Mouse (Mus musculus): Measurements from ENCODE around the gene Slain1. TPM values are rescaled to one million over a fixed set of nuclear protein-coding genes. Genes with fewer than 3 reads are reported as not detected.

Slain1 gene
- polyA plus RNA-seq, 1 experiment = 5.0 TPM

DNA sequence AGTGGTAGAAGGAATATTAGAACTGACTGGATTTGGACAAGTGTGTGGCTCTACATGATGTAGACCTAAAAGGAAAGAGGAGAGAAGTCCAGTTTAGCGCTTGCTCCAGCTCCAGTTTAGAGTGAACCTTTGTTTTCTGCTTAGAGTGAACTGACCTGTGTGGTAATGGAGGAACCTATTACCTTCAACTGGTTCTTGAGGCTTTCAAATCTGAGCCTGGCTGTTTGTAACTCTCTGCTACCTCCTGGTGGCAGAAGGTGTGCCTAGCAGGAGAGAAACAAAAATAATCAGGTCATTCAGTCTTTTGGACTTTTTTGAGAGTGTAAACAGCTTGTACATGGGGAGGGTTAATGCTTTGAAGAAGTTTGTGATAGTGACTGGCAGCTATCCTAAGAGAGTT is 44.3 kb downstream of the Slain1 start:
- Histone ChIP-seq H3K4me3 (replicated peaks; ENCODE audit: extremely low read depth, low read depth, low read length) (no peak overlapping the region), H3K4me1 (ENCODE audit: control insufficient read depth, insufficient read depth, low read length) (no peaks in the 10 kb centered on the region)
- TF ChIP-seq CTCF (IDR thresholded peaks at IDR 0.05; ENCODE audit: insufficient read depth, low read length) = peak; percentile 51; the same call in 1 of the 2 replicates
- TF ChIP-seq POLR2A (IDR thresholded peaks at IDR 0.05; ENCODE audit: borderline replicate concordance, extremely low read depth, low read depth, low read length) = no peak
- WGBS = 17% methylated on average over 1 of the region's 1 CpGs
- DNase-seq = peak; percentile 28

DNA sequence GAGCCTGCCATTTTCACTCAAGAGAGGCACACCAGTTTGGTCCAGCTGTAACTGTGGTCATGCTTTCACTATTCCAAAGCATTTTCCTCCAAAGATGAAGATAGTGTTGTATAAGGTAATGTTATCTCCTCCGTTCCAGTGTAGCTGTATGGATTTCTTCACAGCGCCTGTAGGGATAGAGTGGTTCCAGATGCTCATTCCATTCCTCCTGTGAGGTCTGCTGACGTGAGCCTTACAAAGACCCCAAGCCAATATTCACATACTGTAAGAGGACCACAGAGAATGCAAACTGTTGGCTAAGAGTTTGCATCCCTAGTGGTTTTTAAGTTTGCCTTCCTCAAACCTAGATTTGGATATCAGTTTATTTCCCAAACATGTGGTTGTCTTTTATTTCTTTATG is 45.6 kb downstream of the Slain1 start:
- H3K4me1 ChIP-seq (ENCODE audit: control insufficient read depth, insufficient read depth, low read length) = no peaks in the 10 kb centered on the region
- H3K4me3 ChIP-seq (replicated peaks; ENCODE audit: extremely low read depth, low read depth, low read length) = no peak overlapping the region
- 82% methylated on average over 3 of the region's 3 CpGs for WGBS
- DNase-seq = no peak
- TF ChIP-seq CTCF (IDR thresholded peaks at IDR 0.05; ENCODE audit: insufficient read depth, low read length) (no peak), POLR2A (IDR thresholded peaks at IDR 0.05; ENCODE audit: borderline replicate concordance, extremely low read depth, low read depth, low read length) (no peak)

DNA sequence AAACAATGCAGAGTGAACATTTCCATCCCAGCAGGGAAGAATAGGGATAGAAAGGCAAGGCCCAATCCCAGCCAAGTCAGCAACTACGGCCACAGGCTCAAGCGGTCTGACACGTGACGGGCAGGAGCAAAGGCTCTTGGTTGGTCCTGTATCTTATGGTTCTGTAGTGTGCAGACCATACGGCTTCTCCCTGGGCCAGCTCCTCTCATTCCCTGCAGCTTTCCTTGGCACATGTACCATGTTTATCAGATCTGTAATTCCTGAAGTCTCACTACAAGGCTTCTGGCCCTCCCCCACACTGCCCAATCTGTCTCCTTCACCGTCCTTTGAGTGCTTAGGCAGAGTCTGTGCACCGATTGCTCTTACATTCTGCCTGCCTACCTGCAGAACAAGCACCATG is 47.1 kb downstream of the Slain1 start:
- Histone ChIP-seq H3K4me3 (replicated peaks; ENCODE audit: extremely low read depth, low read depth, low read length) (no peak overlapping the region), H3K4me1 (ENCODE audit: control insufficient read depth, insufficient read depth, low read length) (no peaks in the 10 kb centered on the region)
- TF ChIP-seq CTCF (IDR thresholded peaks at IDR 0.05; ENCODE audit: insufficient read depth, low read length) (no peak), POLR2A (IDR thresholded peaks at IDR 0.05; ENCODE audit: borderline replicate concordance, extremely low read depth, low read depth, low read length) (no peak)
- WGBS = 81% methylated on average over 7 of the region's 7 CpGs
- DNase-seq = no peak

DNA sequence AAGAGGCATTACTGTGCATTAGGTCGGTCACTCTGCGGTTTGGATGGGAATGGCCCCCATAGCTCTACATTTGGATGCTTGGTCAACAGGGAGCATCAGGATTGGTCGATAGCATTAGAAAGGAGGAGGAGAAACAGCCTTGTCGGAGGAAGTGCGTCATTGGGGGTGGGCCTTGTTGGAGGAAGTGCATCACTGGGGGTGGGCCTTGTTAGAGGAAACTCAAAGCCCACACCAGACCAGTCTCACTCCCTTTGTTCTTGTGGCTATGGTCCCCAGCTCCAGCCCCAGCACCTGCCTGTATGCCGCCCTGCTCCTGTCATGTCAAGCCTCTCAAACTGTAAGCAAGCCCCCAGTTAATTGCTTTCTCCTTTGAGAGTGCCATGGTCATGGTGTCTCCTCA is 49.3 kb downstream of the Slain1 start:
- no peak for TF ChIP-seq POLR2A (IDR thresholded peaks at IDR 0.05; ENCODE audit: borderline replicate concordance, extremely low read depth, low read depth, low read length)
- no peak for TF ChIP-seq CTCF (IDR thresholded peaks at IDR 0.05; ENCODE audit: insufficient read depth, low read length)
- WGBS = 95% methylated on average over 6 of the region's 6 CpGs
- DNase-seq = no peak
- Histone ChIP-seq H3K4me1 (ENCODE audit: control insufficient read depth, insufficient read depth, low read length) (no peaks in the 10 kb centered on the region), H3K4me3 (replicated peaks; ENCODE audit: extremely low read depth, low read depth, low read length) (no peak overlapping the region)

DNA sequence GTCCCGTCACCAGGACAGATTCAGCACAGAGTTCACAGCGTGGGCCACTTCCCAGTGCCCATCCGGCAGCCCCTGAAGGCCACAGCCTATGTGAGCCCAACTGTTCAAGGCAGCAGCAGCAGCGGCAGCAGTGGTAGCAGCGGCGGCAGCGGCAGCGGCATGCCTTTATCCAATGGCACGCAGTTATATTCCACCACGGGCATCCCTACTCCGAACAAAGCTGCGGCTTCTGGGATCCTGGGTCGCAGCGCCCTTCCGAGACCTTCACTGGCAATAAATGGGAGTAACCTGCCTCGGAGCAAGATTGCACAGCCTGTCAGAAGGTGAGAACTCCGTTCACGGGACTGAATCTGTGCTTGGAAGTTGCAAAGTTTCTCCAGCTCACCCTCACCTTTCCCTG is 52.5 kb downstream of the Slain1 start:
- no peak for DNase-seq
- 89% methylated on average over 18 of the region's 18 CpGs for WGBS
- Histone ChIP-seq H3K4me1 (ENCODE audit: control insufficient read depth, insufficient read depth, low read length) (no peaks in the 10 kb centered on the region), H3K4me3 (replicated peaks; ENCODE audit: extremely low read depth, low read depth, low read length) (no peak overlapping the region)
- TF ChIP-seq POLR2A (IDR thresholded peaks at IDR 0.05; ENCODE audit: borderline replicate concordance, extremely low read depth, low read depth, low read length) (no peak), CTCF (IDR thresholded peaks at IDR 0.05; ENCODE audit: insufficient read depth, low read length) (no peak)

DNA sequence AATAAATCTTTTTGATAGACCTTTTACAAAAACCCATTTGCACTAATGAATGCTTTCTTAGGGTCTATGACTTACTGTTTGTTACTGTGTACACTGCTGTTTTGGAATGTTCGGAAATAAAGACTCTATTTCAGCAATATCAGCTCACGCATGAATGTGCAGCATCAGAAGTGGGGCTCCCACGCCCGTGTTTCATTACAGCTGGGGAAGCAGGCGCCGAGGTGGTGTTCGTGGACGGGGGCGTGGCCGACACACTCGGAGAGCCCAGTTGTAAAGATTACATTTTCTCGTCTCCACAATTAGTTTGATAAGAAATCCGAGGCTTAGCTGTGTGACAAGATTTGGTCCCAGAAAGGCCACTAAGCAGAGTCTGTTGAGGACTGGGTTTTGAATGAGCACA is 54.7 kb downstream of the Slain1 start:
- H3K4me1 ChIP-seq (ENCODE audit: control insufficient read depth, insufficient read depth, low read length) = no peaks in the 10 kb centered on the region
- TF ChIP-seq CTCF (IDR thresholded peaks at IDR 0.05; ENCODE audit: insufficient read depth, low read length) (no peak), POLR2A (IDR thresholded peaks at IDR 0.05; ENCODE audit: borderline replicate concordance, extremely low read depth, low read depth, low read length) (no peak)
- no peak for DNase-seq
- 74% methylated on average over 13 of the region's 13 CpGs for WGBS
- no peak overlapping the region for H3K4me3 ChIP-seq (replicated peaks; ENCODE audit: extremely low read depth, low read depth, low read length)

DNA sequence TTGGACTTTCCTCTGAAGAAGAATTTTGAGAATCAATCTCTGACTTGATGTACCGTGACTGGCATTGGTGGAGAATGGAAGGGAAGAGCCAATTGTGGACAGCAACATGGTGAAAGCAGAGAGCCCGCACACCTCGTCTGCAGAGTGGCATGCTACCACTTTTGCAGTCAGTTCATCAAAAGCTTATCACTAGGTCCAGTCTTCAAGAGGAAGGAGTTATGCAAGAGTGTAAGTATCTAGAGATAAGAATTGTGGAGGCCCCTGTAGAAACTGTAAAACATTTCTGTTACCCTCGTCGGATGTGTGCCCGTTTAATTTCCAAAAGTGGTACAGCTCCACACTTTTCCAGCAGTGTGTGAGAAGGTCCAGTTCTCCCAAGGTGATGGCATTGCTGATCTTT is 56.3 kb downstream of the Slain1 start:
- TF ChIP-seq POLR2A (IDR thresholded peaks at IDR 0.05; ENCODE audit: borderline replicate concordance, extremely low read depth, low read depth, low read length) (no peak), CTCF (IDR thresholded peaks at IDR 0.05; ENCODE audit: insufficient read depth, low read length) (no peak)
- Histone ChIP-seq H3K4me1 (ENCODE audit: control insufficient read depth, insufficient read depth, low read length) (no peaks in the 10 kb centered on the region), H3K4me3 (replicated peaks; ENCODE audit: extremely low read depth, low read depth, low read length) (no peak overlapping the region)
- DNase-seq = no peak
- WGBS = 65% methylated on average over 6 of the region's 6 CpGs

DNA sequence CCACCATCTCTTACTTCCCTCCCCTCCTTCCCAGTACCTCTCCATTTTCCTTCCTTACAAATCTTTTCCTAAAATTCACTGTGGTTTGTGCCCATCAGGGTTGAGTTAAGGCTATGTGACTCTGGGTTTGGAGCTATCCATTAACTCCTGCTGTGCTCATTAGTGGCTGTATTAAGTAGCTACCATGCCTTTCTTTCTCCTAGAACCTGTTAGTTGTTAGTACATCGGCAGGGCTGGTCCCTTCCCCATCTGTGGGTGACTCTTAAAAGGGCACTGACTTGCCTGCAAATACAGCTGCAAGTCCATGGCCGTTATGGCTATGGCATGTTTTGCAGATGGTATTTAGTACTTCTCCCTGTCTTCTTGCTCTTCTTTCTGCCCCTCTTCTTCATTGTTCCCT is 58.6 kb downstream of the Slain1 start:
- no peak overlapping the region for H3K4me3 ChIP-seq (replicated peaks; ENCODE audit: extremely low read depth, low read depth, low read length)
- no peaks in the 10 kb centered on the region for H3K4me1 ChIP-seq (ENCODE audit: control insufficient read depth, insufficient read depth, low read length)
- 74% methylated on average over 2 of the region's 2 CpGs for WGBS
- no peak for DNase-seq
- no peak for TF ChIP-seq CTCF (IDR thresholded peaks at IDR 0.05; ENCODE audit: insufficient read depth, low read length)
- TF ChIP-seq POLR2A (IDR thresholded peaks at IDR 0.05; ENCODE audit: borderline replicate concordance, extremely low read depth, low read depth, low read length) = no peak

DNA sequence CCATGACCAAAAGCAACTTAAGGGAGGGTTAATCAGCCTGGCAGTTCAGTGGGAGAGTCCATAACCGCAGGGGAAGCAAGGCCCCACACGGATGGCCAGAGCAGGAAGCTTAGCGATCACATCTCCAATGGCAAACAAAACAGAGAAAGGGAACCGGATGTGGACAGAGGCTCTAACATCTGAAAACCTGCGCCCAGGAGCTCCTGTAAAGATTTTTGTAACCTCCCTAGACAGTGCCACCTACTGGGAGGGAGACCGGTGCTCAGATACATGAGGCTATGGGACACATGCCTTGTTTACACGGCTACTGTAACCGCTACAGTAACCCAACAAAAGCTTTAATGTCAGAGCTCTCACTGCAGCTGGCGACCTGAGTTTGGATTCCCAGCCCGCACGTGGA is 59.2 kb downstream of the Slain1 start:
- Histone ChIP-seq H3K4me3 (replicated peaks; ENCODE audit: extremely low read depth, low read depth, low read length) (no peak overlapping the region), H3K4me1 (ENCODE audit: control insufficient read depth, insufficient read depth, low read length) (no peaks in the 10 kb centered on the region)
- no peak for DNase-seq
- TF ChIP-seq CTCF (IDR thresholded peaks at IDR 0.05; ENCODE audit: insufficient read depth, low read length) = no peak
- TF ChIP-seq POLR2A (IDR thresholded peaks at IDR 0.05; ENCODE audit: borderline replicate concordance, extremely low read depth, low read depth, low read length) = no peak
- 83% methylated on average over 11 of the region's 11 CpGs for WGBS

DNA sequence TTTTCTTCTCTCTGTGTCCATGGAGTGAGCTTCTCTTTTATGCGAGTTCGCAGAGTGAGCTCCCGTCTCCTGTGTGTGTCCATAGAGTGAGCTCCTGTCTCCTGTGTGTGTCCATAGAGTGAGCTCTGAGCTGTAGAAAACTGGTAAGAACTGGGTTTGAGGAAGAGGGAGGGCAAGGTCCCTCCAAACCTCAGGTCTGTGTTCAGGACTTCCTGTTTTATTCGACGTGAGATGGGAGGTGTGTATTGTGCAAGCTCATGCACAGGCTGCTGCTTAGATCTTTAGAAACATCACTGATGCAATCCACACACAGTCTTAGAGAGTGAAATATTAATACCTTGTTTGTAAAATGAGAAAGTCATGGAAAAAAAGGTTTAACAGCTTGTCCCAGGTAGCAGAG is 63.0 kb downstream of the Slain1 start:
- Histone ChIP-seq H3K4me1 (ENCODE audit: control insufficient read depth, insufficient read depth, low read length) (no peaks in the 10 kb centered on the region), H3K4me3 (replicated peaks; ENCODE audit: extremely low read depth, low read depth, low read length) (no peak overlapping the region)
- 72% methylated on average over 5 of the region's 5 CpGs for WGBS
- DNase-seq = no peak
- no peak for TF ChIP-seq CTCF (IDR thresholded peaks at IDR 0.05; ENCODE audit: insufficient read depth, low read length)
- TF ChIP-seq POLR2A (IDR thresholded peaks at IDR 0.05; ENCODE audit: borderline replicate concordance, extremely low read depth, low read depth, low read length) = no peak

All from lung, adult 2 months (tissue).